Mouse (Mus musculus) heart, embryonic 11.5 days (tissue): ENCODE results near the gene Adgrf5. TPM values are rescaled to one million over a fixed set of nuclear protein-coding genes. Genes with fewer than 3 reads are reported as not detected.
"Not testable (repeated sequence)": the region's sequence is repeated elsewhere in the genome, so short reads cannot be mapped to it uniquely, and the experiment has no call there.

Experiments used
- ATAC-seq: fragments of 200-750 bp; cut with Nextera tagmentation; replicated peaks from 2 replicates; pipeline ENCODE4 v1.8.0; 2017; ENCODE audit warnings: moderate library complexity; ENCODE audit not compliant: insufficient number of reproducible peaks, low FRiP score, low TSS enrichment
- H3K27ac ChIP-seq: fragments of 300-500 bp; sonication (generic); 2 replicates; pipeline ENCODE4 v1.5.1; 2014; ENCODE audit warnings: mild to moderate bottlenecking, low read depth, low read length
- H3K27me3 ChIP-seq: fragments of 300-500 bp; sonication (generic); 2 replicates; pipeline ENCODE4 v1.6.1; 2014; ENCODE audit warnings: mild to moderate bottlenecking, low read length, mixed read lengths; ENCODE audit not compliant: control insufficient read depth, insufficient read depth
- H3K36me3 ChIP-seq: fragments of 300-500 bp; sonication (generic); 2 replicates; pipeline ENCODE4 v1.6.1; 2014; ENCODE audit warnings: mild to moderate bottlenecking, low read length, moderate library complexity, mixed read lengths; ENCODE audit not compliant: control insufficient read depth, insufficient read depth
- H3K4me1 ChIP-seq: fragments of 300-500 bp; sonication (generic); 2 replicates; pipeline ENCODE4 v1.6.1; 2014; ENCODE audit warnings: low read length; ENCODE audit not compliant: control insufficient read depth, insufficient read depth
- H3K4me2 ChIP-seq: fragments of 300-500 bp; sonication (generic); 2 replicates; pipeline ENCODE4 v1.6.1; 2014; ENCODE audit warnings: mild to moderate bottlenecking, moderate library complexity
- H3K4me3 ChIP-seq: fragments of 300-500 bp; sonication (generic); 2 replicates; pipeline ENCODE4 v1.5.1; 2014; ENCODE audit warnings: low read depth, low read length
- H3K9ac ChIP-seq: fragments of 300-500 bp; sonication (generic); 2 replicates; pipeline ENCODE4 v1.6.1; 2014; ENCODE audit warnings: mild to moderate bottlenecking, low read depth, low read length, moderate library complexity
- H3K9me3 ChIP-seq: fragments of 300-500 bp; sonication (generic); replicated peaks from 2 replicates; pipeline ENCODE4 v1.6.1; 2016; ENCODE audit warnings: low read length; ENCODE audit not compliant: control insufficient read depth
- WGBS: fragments of 180-500 bp; shearing (Covaris S2); extraction: QIAGEN DNeasy Blood & Tissue Kit; methylation state at CpG from one replicate; pipeline ENCODE4 v1.1.7; 2014; ENCODE audit not compliant: insufficient replicate concordance; 5-methylcytosine and 5-hydroxymethylcytosine counted together
- polyA plus RNA-seq: library from polyadenylated mRNA; unstranded; fragments of >200 nt; fragmentation: Nextera tagmentation; extraction: Ambion mirVana; gene quantifications from 2 replicates; pipeline ENCODE4 v1.2.1, GENCODE M21; 2014

Adgrf5 gene
- polyA plus RNA-seq, 1 experiment from 2014 or later, result 13.9 TPM

DNA sequence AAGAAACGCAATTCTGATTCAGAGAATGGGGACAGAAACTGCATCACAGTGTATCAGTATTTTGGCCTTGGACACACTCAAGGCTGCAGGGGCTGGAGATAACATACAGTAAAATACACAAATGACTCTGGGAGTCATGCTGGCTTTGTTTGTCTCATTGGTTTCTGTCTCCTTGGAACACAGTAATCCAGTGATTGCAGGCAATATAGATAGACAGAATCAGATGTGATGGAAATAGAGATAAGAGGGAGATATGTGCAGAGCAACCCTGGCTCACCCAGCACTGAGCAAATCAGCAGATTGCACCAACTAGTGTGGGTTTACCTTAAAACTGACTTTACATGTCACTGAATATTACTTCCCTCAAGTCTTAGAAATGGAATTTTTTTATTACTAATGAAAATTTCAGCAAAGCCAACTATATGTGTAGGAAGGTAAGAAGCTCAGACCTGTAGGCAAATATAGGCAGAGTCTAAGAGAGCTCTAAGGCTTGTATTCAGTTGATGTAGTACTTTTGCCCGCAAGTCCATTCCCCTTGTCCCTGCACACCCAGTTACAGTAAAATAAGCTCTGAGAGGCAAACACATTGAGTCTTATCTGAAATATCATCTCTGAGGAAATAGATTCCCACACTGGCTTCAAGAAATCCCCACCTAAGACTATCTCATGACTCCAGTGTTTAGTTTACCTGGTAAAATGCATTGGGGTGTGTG lies 128.3 kb downstream of the Adgrf5 start:
- Histone ChIP-seq H3K9me3 (no peaks in the 10 kb centered on the region), H3K36me3 (no peaks in the 10 kb centered on the region), H3K4me2 (no peak overlapping the region), H3K4me3 (no peak overlapping the region), H3K4me1 (no peaks in the 10 kb centered on the region), H3K27ac (no peak overlapping the region), H3K9ac (no peak overlapping the region), H3K27me3 (no peaks in the 10 kb centered on the region)
- ATAC-seq, result no peak
- WGBS, result 70% methylated on average over 2 of the region's 2 CpGs

DNA sequence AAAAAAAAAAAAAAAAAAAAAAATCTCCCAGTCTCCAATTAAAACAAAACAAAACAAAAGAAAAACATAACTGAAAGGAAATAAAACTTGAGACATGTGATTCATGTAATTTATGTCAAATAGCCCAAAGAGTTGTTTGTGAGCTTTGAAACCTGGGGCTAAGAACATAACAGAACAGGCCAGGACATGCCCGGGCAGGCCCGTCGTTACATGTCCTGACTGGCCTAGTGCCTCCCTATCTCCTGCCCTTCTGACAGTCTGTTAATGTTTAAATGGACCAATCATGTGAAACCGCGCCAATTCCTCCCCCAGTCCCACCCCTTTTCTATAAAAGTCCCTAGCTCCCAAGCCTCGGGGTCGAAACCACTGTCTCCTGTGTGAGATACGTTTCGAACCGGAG lies 130.1 kb downstream of the Adgrf5 start:
- H3K9me3 ChIP-seq, H3K9ac ChIP-seq, ATAC-seq, H3K4me2 ChIP-seq, H3K4me1 ChIP-seq, H3K27ac ChIP-seq, H3K27me3 ChIP-seq, H3K36me3 ChIP-seq, H3K4me3 ChIP-seq: not testable (repeated sequence)
- 98% methylated on average over 8 of the region's 10 CpGs for WGBS

DNA sequence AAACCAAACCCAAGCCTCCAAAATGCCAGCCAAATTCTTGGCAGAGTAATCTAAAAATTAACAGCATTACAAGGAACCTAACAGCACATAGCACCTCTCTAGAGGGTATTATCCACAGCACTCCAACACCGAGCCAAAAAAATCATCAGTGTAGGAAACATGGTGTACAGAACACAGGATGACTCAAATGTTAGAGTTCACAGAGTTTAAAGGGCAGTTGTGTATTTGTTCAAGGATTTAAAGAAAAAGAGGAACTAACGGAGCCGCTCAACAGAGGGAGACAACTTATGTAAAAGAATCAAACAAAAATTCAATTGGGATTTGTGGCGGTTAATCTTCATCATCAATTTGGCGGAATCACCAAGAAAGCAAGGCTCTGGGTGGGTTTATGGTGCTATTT lies 135.3 kb downstream of the Adgrf5 start:
- Histone ChIP-seq H3K4me3 (no peak overlapping the region), H3K36me3 (no peaks in the 10 kb centered on the region), H3K4me2 (no peak overlapping the region), H3K27ac (no peak overlapping the region), H3K27me3 (no peaks in the 10 kb centered on the region), H3K9ac (no peak overlapping the region), H3K4me1 (no peaks in the 10 kb centered on the region), H3K9me3 (no peaks in the 10 kb centered on the region)
- no peak for ATAC-seq
- WGBS, result 84% methylated on average over 5 of the region's 5 CpGs

DNA sequence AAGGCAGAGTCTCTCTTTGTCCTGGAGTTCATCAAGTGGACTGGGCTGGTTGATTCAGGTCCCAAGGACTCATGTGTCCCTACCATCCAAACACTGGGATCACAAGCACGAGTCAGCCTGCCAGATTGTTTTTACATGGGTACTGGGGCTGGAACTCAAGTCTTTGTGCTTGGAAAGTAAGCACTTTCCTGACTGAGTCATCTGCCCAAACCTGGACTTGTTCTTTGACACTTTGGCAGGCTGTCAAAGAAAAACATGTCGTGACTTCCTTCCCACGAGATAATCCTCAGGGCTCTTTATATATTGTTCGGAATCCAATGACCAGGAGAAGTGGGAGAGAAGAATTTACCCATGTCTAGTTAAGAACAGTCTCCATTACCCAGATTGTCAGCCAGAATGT lies 137.3 kb downstream of the Adgrf5 start:
- H3K36me3 ChIP-seq, result no peaks in the 10 kb centered on the region
- no peak overlapping the region for H3K4me2 ChIP-seq
- H3K4me3 ChIP-seq, result no peak overlapping the region
- no peaks in the 10 kb centered on the region for H3K9me3 ChIP-seq
- ATAC-seq, result no peak
- WGBS, result 34% methylated on average over 4 of the region's 4 CpGs
- H3K4me1 ChIP-seq, result no peaks in the 10 kb centered on the region
- H3K27ac ChIP-seq, result no peak overlapping the region
- no peak overlapping the region for H3K9ac ChIP-seq
- H3K27me3 ChIP-seq, result no peaks in the 10 kb centered on the region

DNA sequence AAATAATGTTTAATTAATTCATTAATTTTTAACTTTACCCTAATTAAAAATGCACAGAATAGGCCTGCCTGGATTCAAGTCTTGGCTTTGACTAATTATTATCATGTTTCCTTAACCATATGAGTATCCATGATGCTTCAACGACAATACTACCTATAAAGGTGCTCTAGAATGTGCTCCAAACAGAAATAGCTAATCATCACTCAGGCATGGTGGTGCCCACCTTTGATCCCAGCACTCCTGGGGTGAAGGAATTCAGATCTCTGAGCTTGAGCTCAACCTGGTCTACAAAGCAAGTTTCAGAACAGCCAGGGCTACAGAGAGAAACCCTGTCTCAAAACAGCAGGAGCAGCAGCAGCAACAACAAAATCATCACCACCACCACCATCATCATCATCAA lies 140.3 kb downstream of the Adgrf5 start:
- ATAC-seq, result no peak
- Histone ChIP-seq H3K9ac (no peak overlapping the region), H3K4me1 (no peaks in the 10 kb centered on the region), H3K4me3 (no peak overlapping the region), H3K36me3 (no peaks in the 10 kb centered on the region), H3K9me3 (no peaks in the 10 kb centered on the region), H3K4me2 (no peak overlapping the region), H3K27ac (no peak overlapping the region), H3K27me3 (no peaks in the 10 kb centered on the region)
- 71% methylated on average over 1 of the region's 1 CpGs for WGBS

DNA sequence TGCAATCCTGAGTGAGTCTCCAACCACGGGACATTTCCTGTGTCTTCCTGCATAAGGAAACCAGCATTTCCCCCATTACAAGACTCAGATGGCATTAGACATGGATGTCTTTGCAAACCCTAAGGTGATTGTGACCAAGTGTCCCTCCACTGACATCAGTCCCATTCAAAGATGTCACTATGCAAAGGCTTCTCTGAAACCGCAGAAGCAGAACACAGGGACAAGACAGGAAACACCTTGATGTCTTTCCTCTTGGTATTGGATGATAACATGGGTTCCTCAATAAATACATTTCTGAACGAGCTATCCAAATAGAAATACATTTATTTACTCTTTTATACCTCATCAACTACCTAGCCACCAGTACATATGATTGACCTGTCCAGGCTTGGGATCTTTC lies 141.0 kb downstream of the Adgrf5 start:
- Histone ChIP-seq H3K36me3 (no peaks in the 10 kb centered on the region), H3K4me1 (no peaks in the 10 kb centered on the region), H3K9me3 (no peaks in the 10 kb centered on the region), H3K27ac (no peak overlapping the region), H3K4me2 (no peak overlapping the region), H3K9ac (no peak overlapping the region), H3K4me3 (no peak overlapping the region), H3K27me3 (no peaks in the 10 kb centered on the region)
- WGBS, result 62% methylated on average over 3 of the region's 3 CpGs
- no peak for ATAC-seq

DNA sequence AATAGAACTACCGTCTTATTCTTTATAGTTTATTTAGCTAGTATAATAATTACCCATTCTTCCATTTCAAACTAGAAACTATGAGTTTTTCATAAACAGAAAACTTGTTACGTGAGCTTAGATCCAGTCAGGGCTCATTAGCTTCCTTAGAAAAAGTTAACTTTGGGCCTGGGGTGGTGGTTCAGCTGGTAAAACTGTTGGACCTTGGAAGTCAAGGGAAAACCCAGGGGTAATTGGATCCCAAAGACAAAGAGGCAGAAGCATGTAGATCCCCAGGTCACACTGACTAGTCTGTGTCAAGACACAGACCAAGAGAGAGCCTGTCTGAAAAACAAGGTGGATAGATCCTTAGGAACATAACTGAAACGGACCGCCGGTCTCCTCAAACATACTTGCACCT lies 141.4 kb downstream of the Adgrf5 start:
- Histone ChIP-seq H3K9ac (no peak overlapping the region), H3K36me3 (no peaks in the 10 kb centered on the region), H3K4me2 (no peak overlapping the region), H3K9me3 (no peaks in the 10 kb centered on the region), H3K27ac (no peak overlapping the region), H3K4me3 (no peak overlapping the region), H3K27me3 (no peaks in the 10 kb centered on the region), H3K4me1 (no peaks in the 10 kb centered on the region)
- WGBS, result 88% methylated on average over 5 of the region's 5 CpGs
- no peak for ATAC-seq

DNA sequence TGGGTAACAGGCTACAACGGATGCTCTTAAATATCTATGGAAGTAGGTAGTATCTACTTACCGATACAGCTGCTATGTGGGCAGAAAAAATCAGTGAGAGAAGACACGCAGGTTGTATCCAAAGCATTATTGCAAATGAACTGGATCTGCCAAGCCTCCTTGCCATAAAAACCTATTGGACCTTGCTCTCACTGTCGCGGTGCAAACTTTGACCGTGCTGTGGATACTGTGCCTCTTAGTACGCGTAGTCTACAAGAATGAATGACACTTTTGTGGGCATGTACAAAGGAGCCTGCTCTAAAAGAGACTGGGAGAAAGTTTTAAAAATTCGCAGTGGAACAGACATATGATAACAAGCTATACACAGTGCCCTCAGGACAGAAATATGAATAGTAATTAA lies 142.3 kb downstream of the Adgrf5 start, which contains the start of gene Mep1a:
Mep1a (minus strand) TSS at position 221 of the 400 bp plus-strand sequence.
- no peaks in the 10 kb centered on the region for H3K27me3 ChIP-seq
- no peaks in the 10 kb centered on the region for H3K4me1 ChIP-seq
- H3K9me3 ChIP-seq, result no peaks in the 10 kb centered on the region
- 89% methylated on average over 9 of the region's 9 CpGs for WGBS
- no peak within 1 kb of the TSS for H3K27ac ChIP-seq
- no peak within 1 kb of the TSS for H3K4me3 ChIP-seq
- no peak within 1 kb of the TSS for H3K4me2 ChIP-seq
- H3K9ac ChIP-seq, result no peak within 1 kb of the TSS
- no peaks in the 10 kb centered on the region for H3K36me3 ChIP-seq
- no peak for ATAC-seq

DNA sequence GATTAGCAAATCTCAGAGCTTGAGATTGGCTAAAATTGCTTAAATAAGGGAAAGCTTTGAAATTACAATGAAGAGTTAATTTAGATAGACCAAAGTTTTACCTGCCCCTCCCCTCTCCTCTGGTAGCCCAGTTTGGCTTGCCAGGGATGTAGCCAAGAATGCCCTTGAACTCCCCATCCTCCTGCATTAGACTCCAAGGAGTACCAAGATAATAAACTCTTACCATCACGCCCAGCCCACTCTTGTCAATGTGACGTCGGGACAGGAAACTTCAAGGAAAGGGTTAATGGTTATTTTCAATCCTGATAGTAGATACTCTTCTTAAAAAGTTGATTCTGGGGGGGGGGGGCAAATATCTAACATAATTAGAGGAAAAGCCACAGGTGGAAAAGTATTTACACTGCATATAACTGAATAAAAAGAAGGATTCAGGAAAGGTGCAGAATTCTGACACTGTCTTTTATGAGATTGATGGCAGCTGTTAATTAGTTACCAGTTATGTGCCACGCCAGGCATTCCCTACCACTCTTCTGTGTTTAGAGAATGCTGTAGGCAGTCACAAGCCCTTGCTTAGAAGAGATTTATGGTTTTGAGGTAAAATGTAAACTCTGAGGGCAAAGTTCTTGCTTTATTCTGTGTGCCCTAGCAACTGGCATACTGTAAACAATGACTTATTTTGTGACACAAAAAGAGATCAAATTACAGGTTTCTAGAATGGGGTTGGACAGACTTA lies 143.8 kb downstream of the Adgrf5 start:
- H3K4me1 ChIP-seq, result no peaks in the 10 kb centered on the region
- H3K27me3 ChIP-seq, result no peaks in the 10 kb centered on the region
- H3K4me3 ChIP-seq, result no peak overlapping the region
- H3K9ac ChIP-seq, result no peak overlapping the region
- no peak overlapping the region for H3K4me2 ChIP-seq
- H3K27ac ChIP-seq, result no peak overlapping the region
- 62% methylated on average over 4 of the region's 4 CpGs for WGBS
- no peak for ATAC-seq
- H3K9me3 ChIP-seq, result no peaks in the 10 kb centered on the region
- no peaks in the 10 kb centered on the region for H3K36me3 ChIP-seq
